Mouse (Mus musculus) forebrain, embryonic 16.5 days (tissue): ENCODE measurements around the gene Fzd5. TPM values are rescaled to one million over a fixed set of nuclear protein-coding genes. Genes with fewer than 3 reads are reported as not detected.

Experiments used
- ATAC-seq: fragments of 200-750 bp; cut with Nextera tagmentation; 2 replicates; pipeline ENCODE4 v1.8.0; 2017; ENCODE audit warnings: mild to moderate bottlenecking, moderate library complexity
- H3K27ac ChIP-seq: fragments of 300-500 bp; sonication (generic); 2 replicates; pipeline ENCODE4 v1.5.1; 2014; ENCODE audit warnings: low read length, control low read depth
- H3K27me3 ChIP-seq: fragments of 300-500 bp; sonication (generic); replicated peaks from 2 replicates; pipeline ENCODE4 v1.6.1; 2014; ENCODE audit warnings: low read length; ENCODE audit not compliant: control insufficient read depth, insufficient read depth
- H3K36me3 ChIP-seq: fragments of 300-500 bp; sonication (generic); 2 replicates; pipeline ENCODE4 v1.6.1; 2014; ENCODE audit not compliant: control insufficient read depth, insufficient read depth
- H3K4me1 ChIP-seq: fragments of 300-500 bp; sonication (generic); replicated peaks from 2 replicates; pipeline ENCODE4 v1.6.1; 2014; ENCODE audit warnings: low read length; ENCODE audit not compliant: control insufficient read depth, insufficient read depth
- H3K4me2 ChIP-seq: fragments of 300-500 bp; sonication (generic); 2 replicates; pipeline ENCODE4 v1.6.1; 2014; ENCODE audit warnings: mild to moderate bottlenecking, low read length, control low read depth
- H3K4me3 ChIP-seq: fragments of 300-500 bp; sonication (generic); replicated peaks from 2 replicates; pipeline ENCODE4 v1.5.1; 2014; ENCODE audit warnings: mild to moderate bottlenecking, low read length, control low read depth
- H3K9ac ChIP-seq: fragments of 300-500 bp; sonication (generic); replicated peaks from 2 replicates; pipeline ENCODE4 v1.6.1; 2014; ENCODE audit warnings: low read depth, low read length, control low read depth
- H3K9me3 ChIP-seq: fragments of 300-500 bp; sonication (generic); 2 replicates; pipeline ENCODE4 v1.6.1; 2016; ENCODE audit warnings: low read length; ENCODE audit not compliant: control insufficient read depth
- WGBS: fragments of 180-500 bp; shearing (Covaris S2); extraction: QIAGEN DNeasy Blood & Tissue Kit; methylation state at CpG from one replicate; pipeline ENCODE4 v1.1.7; 2014; 5-methylcytosine and 5-hydroxymethylcytosine counted together
- polyA plus RNA-seq: library from polyadenylated mRNA; unstranded; fragments of >200 nt; fragmentation: Nextera tagmentation; extraction: Ambion mirVana; gene quantifications from 2 replicates; pipeline ENCODE4 v1.2.1, GENCODE M21; 2015

Fzd5 gene
- 0.48 and 0.61 TPM in 2 replicates for polyA plus RNA-seq

GRCm38 (mm10) chr1:64737502-64738179 is at the start of gene Fzd5:
Gene Fzd5, minus strand, starts transcription at chr1:64737751.
- Histone ChIP-seq H3K4me2 (peak within 1 kb of the TSS; percentile 98), H3K9me3 (no peaks in the 10 kb centered on the region), H3K4me1 (peaks cover 45% of the 10 kb centered on the region), H3K9ac (peak within 1 kb of the TSS; percentile 57), H3K27me3 (peaks cover 49% of the 10 kb centered on the region), H3K27ac (no peak within 1 kb of the TSS), H3K36me3 (no peaks in the 10 kb centered on the region), H3K4me3 (peak within 1 kb of the TSS; percentile 66)
- WGBS, result under 1% methylated on average over 49 of the region's 73 CpGs
- peak; percentile 90 for ATAC-seq

- Histone ChIP-seq H3K9me3 (no peaks in the 10 kb centered on the region), H3K4me1 (peaks cover 12% of the 10 kb centered on the region), H3K9ac (no peak overlapping the region), H3K4me2 (peak overlapping the region; percentile 38), H3K36me3 (no peaks in the 10 kb centered on the region), H3K27me3 (peaks cover 19% of the 10 kb centered on the region), H3K27ac (no peak overlapping the region), H3K4me3 (no peak overlapping the region)
- ATAC-seq, result peak; percentile 74; the same call in 1 of the 2 replicates
- WGBS, result 4% methylated on average over 12 of the region's 12 CpGs
Measured at GRCm38 (mm10) chr1:64779863-64780262, 42.3 kb upstream of the Fzd5 start.

GRCm38 (mm10) chr1:64779415-64779814 is 41.9 kb upstream of the Fzd5 start:
- Histone ChIP-seq H3K27ac (no peak overlapping the region), H3K4me1 (peaks cover 12% of the 10 kb centered on the region), H3K9ac (no peak overlapping the region), H3K9me3 (no peaks in the 10 kb centered on the region), H3K36me3 (no peaks in the 10 kb centered on the region), H3K4me3 (no peak overlapping the region), H3K4me2 (peak overlapping the region; percentile 38), H3K27me3 (peaks cover 21% of the 10 kb centered on the region)
- WGBS, result 4% methylated on average over 5 of the region's 5 CpGs
- ATAC-seq, result peak; percentile 47

GRCm38 (mm10) chr1:64773305-64773704 is 35.8 kb upstream of the Fzd5 start:
- no peak for ATAC-seq
- no peaks in the 10 kb centered on the region for H3K4me1 ChIP-seq
- peaks cover 16% of the 10 kb centered on the region for H3K27me3 ChIP-seq
- H3K4me3 ChIP-seq, result no peak overlapping the region
- H3K36me3 ChIP-seq, result no peaks in the 10 kb centered on the region
- 72% methylated on average over 4 of the region's 4 CpGs for WGBS
- H3K9me3 ChIP-seq, result no peaks in the 10 kb centered on the region
- H3K4me2 ChIP-seq, result no peak overlapping the region
- H3K9ac ChIP-seq, result no peak overlapping the region
- no peak overlapping the region for H3K27ac ChIP-seq

GRCm38 (mm10) chr1:64770169-64770568 is 32.6 kb upstream of the Fzd5 start:
- no peaks in the 10 kb centered on the region for H3K9me3 ChIP-seq
- H3K4me2 ChIP-seq, result no peak overlapping the region
- no peak overlapping the region for H3K9ac ChIP-seq
- H3K4me3 ChIP-seq, result no peak overlapping the region
- H3K27ac ChIP-seq, result no peak overlapping the region
- H3K27me3 ChIP-seq, result peaks cover 2% of the 10 kb centered on the region; the same call in 1 of the 2 replicates
- no peaks in the 10 kb centered on the region for H3K4me1 ChIP-seq
- no peaks in the 10 kb centered on the region for H3K36me3 ChIP-seq
- WGBS, result 34% methylated on average over 6 of the region's 6 CpGs
- no peak for ATAC-seq

- no peaks in the 10 kb centered on the region for H3K4me1 ChIP-seq
- WGBS, result 83% methylated on average over 4 of the region's 4 CpGs
- no peaks in the 10 kb centered on the region for H3K36me3 ChIP-seq
- H3K4me3 ChIP-seq, result no peak overlapping the region
- no peak overlapping the region for H3K9ac ChIP-seq
- no peaks in the 10 kb centered on the region for H3K9me3 ChIP-seq
- H3K27ac ChIP-seq, result no peak overlapping the region
- 0 out of 2 replicates have a peak, but pooled peaks cover 2% of the 10 kb centered on the region for H3K27me3 ChIP-seq
- no peak for ATAC-seq
- no peak overlapping the region for H3K4me2 ChIP-seq
Measured at GRCm38 (mm10) chr1:64761646-64762045, 24.1 kb upstream of the Fzd5 start.

GRCm38 (mm10) chr1:64757766-64758165 is 20.2 kb upstream of the Fzd5 start:
- H3K4me2 ChIP-seq, result no peak overlapping the region
- ATAC-seq, result no peak
- H3K36me3 ChIP-seq, result no peaks in the 10 kb centered on the region
- H3K9me3 ChIP-seq, result no peaks in the 10 kb centered on the region
- H3K27ac ChIP-seq, result no peak overlapping the region
- no peak overlapping the region for H3K9ac ChIP-seq
- 0 out of 2 replicates have a peak, but pooled peaks cover 2% of the 10 kb centered on the region for H3K27me3 ChIP-seq
- no peak overlapping the region for H3K4me3 ChIP-seq
- 87% methylated on average over 5 of the region's 5 CpGs for WGBS
- no peaks in the 10 kb centered on the region for H3K4me1 ChIP-seq

- no peaks in the 10 kb centered on the region for H3K36me3 ChIP-seq
Measured at GRCm38 (mm10) chr1:64757254-64757653, 19.7 kb upstream of the Fzd5 start.

GRCm38 (mm10) chr1:64756640-64757030 is 19.1 kb upstream of the Fzd5 start:
- Histone ChIP-seq H3K36me3 (no peaks in the 10 kb centered on the region), H3K4me2 (no peak overlapping the region), H3K4me3 (no peak overlapping the region), H3K9ac (no peak overlapping the region), H3K9me3 (no peaks in the 10 kb centered on the region), H3K27ac (no peak overlapping the region), H3K4me1 (no peaks in the 10 kb centered on the region), H3K27me3 (0 out of 2 replicates have a peak, but pooled peaks cover 2% of the 10 kb centered on the region)
- WGBS, result 84% methylated on average over 10 of the region's 10 CpGs
- ATAC-seq, result no peak

More at GRCm38 (mm10) chr1:64757254-64757653, 19.7 kb upstream of the Fzd5 start:
- no peaks in the 10 kb centered on the region for H3K4me1 ChIP-seq
- no peak overlapping the region for H3K4me3 ChIP-seq
- 0 out of 2 replicates have a peak, but pooled peaks cover 2% of the 10 kb centered on the region for H3K27me3 ChIP-seq
- H3K9me3 ChIP-seq, result no peaks in the 10 kb centered on the region
- ATAC-seq, result no peak
- H3K27ac ChIP-seq, result no peak overlapping the region
- H3K4me2 ChIP-seq, result no peak overlapping the region
- 25% methylated on average over 2 of the region's 2 CpGs for WGBS
- no peak overlapping the region for H3K9ac ChIP-seq
